Mouse (Mus musculus) left cerebral cortex, postnatal 25 days (tissue): ENCODE measurements around the gene Gucy1b2. TPM values are rescaled to one million over a fixed set of nuclear protein-coding genes. Genes with fewer than 3 reads are reported as not detected.

Experiments used
- DNase-seq, 2 experiments: peaks; one replicate each; pipeline ENCODE4 v3.0.0; 2022; ENCODE audit warnings: low spot score in 2 of 2, mixed read lengths in 1 of 2
- intact Hi-C: fragments of 180-260 bp; cut with DNase I; formaldehyde crosslinking; loops from one replicate; pipeline ENCODE4 v1.15.1; 2025
- total RNA-seq, 2 experiments: library from RNA; stranded (reverse); gene quantifications; 2 replicates each; pipeline ENCODE4 v1.2.3; 2021

Gene Gucy1b2
- total RNA-seq, 2 experiments from 2014 or later = 0.39 to 0.55 TPM

- intact Hi-C loops = loop anchor here (2.0 kb wide), 1 partner anchor 20 kb away; no protein-coding TSS in a partner anchor
Measured at GRCm38 (mm10) chr14:62380606-62381005, 75.5 kb downstream of the Gucy1b2 start.

DNA sequence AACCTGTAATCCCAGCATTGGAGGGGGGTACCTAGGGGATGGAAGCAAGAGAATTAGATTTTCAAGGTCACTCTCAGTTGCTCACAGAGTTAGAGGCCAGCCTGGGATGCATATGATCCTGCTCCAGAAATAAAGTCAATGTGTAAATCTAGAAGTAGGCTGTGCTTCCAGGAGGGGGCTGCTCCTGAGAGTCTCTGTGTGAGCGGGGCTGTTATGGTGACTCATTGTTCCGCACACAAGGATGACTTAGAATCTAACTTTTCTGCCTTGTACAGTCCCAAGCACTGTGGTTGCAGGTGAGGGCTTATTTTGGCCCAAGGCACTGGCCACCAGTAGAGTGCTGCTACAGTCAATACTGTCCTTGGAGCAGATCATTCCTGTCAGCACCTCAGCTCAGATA lies 76.7 kb downstream of the Gucy1b2 start:
- intact Hi-C loops = no loop called here
- DNase-seq = peak in 1 of 2 experiments; percentile 55

More at GRCm38 (mm10) chr14:62380606-62381005, 75.5 kb downstream of the Gucy1b2 start:
- DNase-seq = peak in 1 of 2 experiments; percentile 22

- intact Hi-C loops = no loop called here
- DNase-seq = no peak
Measured at GRCm38 (mm10) chr14:62376115-62376514, 80.0 kb downstream of the Gucy1b2 start.

- intact Hi-C loops = no loop called here
- DNase-seq = peak in 1 of 2 experiments; percentile 35
Measured at GRCm38 (mm10) chr14:62375694-62376093, 80.4 kb downstream of the Gucy1b2 start.

GRCm38 (mm10) chr14:62374001-62374400 lies 82.1 kb downstream of the Gucy1b2 start:
- no peak for DNase-seq
- intact Hi-C loops = no loop called here

DNA sequence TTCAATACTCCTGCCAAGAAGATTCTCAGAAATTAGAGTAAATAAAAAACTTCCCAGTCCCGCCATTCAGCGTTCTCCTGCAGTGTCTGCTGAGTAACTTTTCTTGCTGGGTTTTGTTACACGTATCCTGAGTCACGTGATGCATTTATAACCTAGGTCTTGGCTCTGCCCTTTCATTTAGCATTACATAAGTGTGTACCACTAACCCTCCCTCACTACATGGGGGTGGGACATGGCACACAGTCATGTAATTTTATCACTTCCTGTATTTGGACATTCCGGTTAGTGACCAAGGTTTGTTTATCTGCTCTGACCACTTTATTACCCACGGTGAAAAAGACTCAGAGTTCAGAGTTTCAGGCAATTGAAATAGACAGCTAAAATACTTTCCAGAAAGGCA lies 85.3 kb downstream of the Gucy1b2 start:
- DNase-seq = no peak
- intact Hi-C loops = no loop called here

DNA sequence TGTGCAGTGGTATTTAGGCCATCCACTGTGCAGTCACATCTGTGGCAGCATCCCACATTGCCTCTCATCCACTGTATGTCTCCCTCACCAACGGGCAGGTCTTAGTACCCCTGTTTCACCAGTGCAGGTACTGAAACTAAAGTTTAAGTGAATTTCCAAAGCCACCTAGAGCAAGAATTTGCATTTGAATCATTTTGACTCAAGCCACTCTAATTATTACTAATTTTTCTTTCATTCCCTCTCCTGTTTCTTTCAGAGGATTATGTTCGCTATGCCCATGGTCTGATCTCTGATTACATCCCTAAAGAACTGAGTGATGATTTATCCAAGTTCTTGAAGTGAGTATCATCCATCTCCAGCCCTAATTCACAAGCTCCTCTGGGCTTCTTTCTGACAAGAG lies 92.3 kb downstream of the Gucy1b2 start:
- intact Hi-C loops = no loop called here
- no peak for DNase-seq

- no peak for DNase-seq
- intact Hi-C loops = loop anchor here (2.0 kb wide), 1 partner anchor 19 kb away; no protein-coding TSS in a partner anchor
Measured at GRCm38 (mm10) chr14:62361263-62361980, 94.7 kb downstream of the Gucy1b2 start.

GRCm38 (mm10) chr14:62355201-62355600 lies 100.9 kb downstream of the Gucy1b2 start:
- DNase-seq = no peak
- intact Hi-C loops = no loop called here

DNA sequence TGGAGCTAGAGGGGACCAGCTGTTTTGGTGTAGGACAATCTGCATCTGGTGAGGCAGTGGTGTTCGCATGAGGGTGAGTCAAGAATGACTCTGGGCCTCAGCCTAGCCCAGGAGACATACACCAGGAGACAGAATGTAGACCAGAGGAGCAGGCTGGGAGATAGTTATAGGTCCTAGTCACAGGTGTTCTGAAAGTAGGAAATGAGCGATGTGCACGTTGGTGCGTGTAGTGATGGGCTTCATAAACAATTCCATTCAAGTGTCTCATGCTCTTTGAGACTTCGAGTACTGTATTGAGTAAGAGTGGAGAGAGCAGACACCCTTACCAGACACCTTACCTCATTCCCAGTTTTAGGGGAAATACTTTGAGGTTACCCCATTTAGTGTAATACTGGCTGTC lies 102.3 kb downstream of the Gucy1b2 start:
- no peak for DNase-seq
- intact Hi-C loops = no loop called here

- intact Hi-C loops = no loop called here
Measured at GRCm38 (mm10) chr14:62353372-62353771, 102.7 kb downstream of the Gucy1b2 start.

GRCm38 (mm10) chr14:62350890-62351289 lies 105.2 kb downstream of the Gucy1b2 start:
- intact Hi-C loops = no loop called here
- no peak for DNase-seq

More at GRCm38 (mm10) chr14:62353372-62353771, 102.7 kb downstream of the Gucy1b2 start:
- DNase-seq = no peak

DNA sequence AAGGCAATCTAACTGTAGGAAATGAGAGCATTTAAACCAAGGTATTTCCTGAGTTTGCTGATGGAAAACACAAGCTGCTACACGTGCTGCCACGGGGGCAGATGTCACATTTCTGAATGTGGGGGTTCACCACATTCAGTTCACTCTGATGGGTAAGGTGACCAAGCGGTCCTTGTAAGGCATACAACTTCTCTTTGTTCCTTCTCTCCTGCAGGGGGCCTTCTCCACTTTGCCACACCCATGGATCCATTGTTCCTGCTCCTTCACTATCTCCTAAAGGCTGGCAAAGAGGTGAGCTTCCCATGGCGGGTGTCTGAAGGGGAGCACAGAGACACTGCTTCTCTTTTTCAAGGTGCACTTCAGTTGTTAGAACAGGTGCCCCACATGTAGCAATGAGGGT lies 105.9 kb downstream of the Gucy1b2 start:
- no peak for DNase-seq
- intact Hi-C loops = no loop called here

DNA sequence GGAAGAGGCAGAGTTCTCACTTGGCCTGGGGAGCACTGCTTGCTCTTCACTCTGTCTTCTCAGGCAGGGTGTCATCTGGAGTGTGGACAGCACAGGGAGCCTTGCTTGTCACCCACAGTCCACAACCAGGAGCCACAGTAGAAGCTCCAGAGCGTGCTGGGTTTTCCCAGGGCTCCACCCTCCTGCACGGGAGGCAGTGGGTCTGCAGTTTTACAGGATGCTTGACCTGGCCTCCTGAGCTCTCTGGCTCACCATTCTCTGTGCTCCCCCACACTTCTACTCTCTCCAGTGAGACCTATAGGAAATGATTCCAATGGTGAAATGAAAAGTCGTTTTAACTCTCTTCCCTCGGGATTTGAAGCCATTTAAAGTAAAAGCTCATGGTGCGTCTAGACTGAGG lies 106.3 kb downstream of the Gucy1b2 start:
- DNase-seq = no peak
- intact Hi-C loops = no loop called here

GRCm38 (mm10) chr14:62347103-62347502 lies 109.0 kb downstream of the Gucy1b2 start:
- intact Hi-C loops = no loop called here
- no peak for DNase-seq

GRCm38 (mm10) chr14:62346570-62346969 lies 109.5 kb downstream of the Gucy1b2 start:
- intact Hi-C loops = no loop called here
- DNase-seq = no peak

Other genes starting within 250 kb of the Gucy1b2 start
- 10 to 100 TPM; 10.1 to 11.6 TPM for gene Rnaseh2b, start 163.7 kb downstream of the Gucy1b2 start, total RNA-seq
- gene Dleu7, start 163.2 kb downstream of the Gucy1b2 start, total RNA-seq = 1 to 10 TPM; 6.2 to 7.5 TPM
- 10 to 100 TPM; 25.4 TPM for gene Fam124a, start 99.4 kb upstream of the Gucy1b2 start, total RNA-seq
- not detected for gene Gm4131, start 110.6 kb upstream of the Gucy1b2 start, total RNA-seq
- gene Serpine3, start 207.4 kb upstream of the Gucy1b2 start, total RNA-seq = not detected